Mouse (Mus musculus): Measurements from ENCODE around the gene Esrrb. TPM values are rescaled to one million over a fixed set of nuclear protein-coding genes. Genes with fewer than 3 reads are reported as not detected.

Gene Esrrb
- polyA plus RNA-seq, 1 experiment from 2014 or later: 0.67 TPM

- Histone ChIP-seq H3K4me1 (peaks cover 17% of the 10 kb centered on the region), H3K9ac (no peak overlapping the region), H3K27ac (no peak overlapping the region), H3K9me3 (no peaks in the 10 kb centered on the region), H3K36me3 (no peaks in the 10 kb centered on the region), H3K27me3 (peaks cover 91% of the 10 kb centered on the region), H3K4me3 (peak overlapping the region; percentile 48), H3K4me2 (peak overlapping the region; percentile 88)
- ATAC-seq (ENCODE audit: insufficient number of reproducible peaks, low FRiP score, low TSS enrichment, low read depth): no peak
- WGBS: 2% methylated on average over 59 of the region's 59 CpGs
These were observed 61.4 kb downstream of the Esrrb start for GRCm38 (mm10) chr12:86422166-86422910.

DNA sequence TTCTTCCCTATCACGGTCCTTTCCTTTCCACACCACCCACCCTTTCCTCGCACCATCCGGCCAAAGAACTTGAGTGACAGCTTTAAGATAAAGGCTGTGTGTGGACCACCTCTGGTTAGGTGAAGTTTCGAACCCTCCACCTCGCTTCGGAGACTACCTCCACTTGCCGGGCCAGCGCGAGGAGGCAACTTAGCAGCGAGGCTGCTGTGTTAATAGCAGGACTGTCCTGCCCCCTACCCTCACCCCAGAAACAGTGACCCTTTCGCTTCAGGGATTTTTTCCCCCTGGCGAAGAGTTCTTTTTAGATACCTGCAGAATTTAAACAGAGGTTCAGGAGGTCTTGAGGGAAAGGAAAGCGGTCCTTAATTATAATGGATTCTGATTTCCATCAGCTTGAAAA lies 62.2 kb downstream of the Esrrb start:
- WGBS: 9% methylated on average over 13 of the region's 13 CpGs
- H3K27ac ChIP-seq: no peak overlapping the region
- H3K4me2 ChIP-seq: no peak overlapping the region
- ATAC-seq (ENCODE audit: insufficient number of reproducible peaks, low FRiP score, low TSS enrichment, low read depth): no peak
- peaks cover 17% of the 10 kb centered on the region for H3K4me1 ChIP-seq
- no peaks in the 10 kb centered on the region for H3K36me3 ChIP-seq
- H3K9me3 ChIP-seq: no peaks in the 10 kb centered on the region
- H3K4me3 ChIP-seq: no peak overlapping the region
- H3K9ac ChIP-seq: no peak overlapping the region
- peaks cover 87% of the 10 kb centered on the region for H3K27me3 ChIP-seq

DNA sequence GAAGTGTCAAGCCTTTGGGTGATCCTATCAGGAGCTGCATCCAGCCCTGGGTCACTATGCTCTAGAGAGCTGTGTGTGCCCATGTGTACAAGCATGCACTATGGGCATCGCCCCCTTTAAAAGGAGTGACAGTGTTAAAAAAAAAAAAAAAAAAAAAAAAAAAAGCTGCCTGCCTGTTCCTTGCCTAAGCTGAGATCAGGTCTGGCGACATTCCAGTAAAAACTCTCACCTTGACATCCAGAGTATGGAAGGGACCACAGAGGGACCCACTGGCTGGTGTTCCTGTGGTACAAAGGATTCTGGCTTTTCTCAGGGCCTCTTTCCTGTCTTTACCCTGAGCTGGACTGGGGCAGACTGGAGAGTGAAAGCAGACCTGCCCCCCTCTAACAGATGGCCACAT lies 66.7 kb downstream of the Esrrb start:
- no peaks in the 10 kb centered on the region for H3K36me3 ChIP-seq
- H3K9ac ChIP-seq: no peak overlapping the region
- 43% methylated on average over 2 of the region's 2 CpGs for WGBS
- no peak for ATAC-seq (ENCODE audit: insufficient number of reproducible peaks, low FRiP score, low TSS enrichment, low read depth)
- no peaks in the 10 kb centered on the region for H3K9me3 ChIP-seq
- no peak overlapping the region for H3K27ac ChIP-seq
- no peak overlapping the region for H3K4me3 ChIP-seq
- H3K4me2 ChIP-seq: no peak overlapping the region
- H3K4me1 ChIP-seq: peaks cover 2% of the 10 kb centered on the region
- H3K27me3 ChIP-seq: peaks cover 43% of the 10 kb centered on the region

DNA sequence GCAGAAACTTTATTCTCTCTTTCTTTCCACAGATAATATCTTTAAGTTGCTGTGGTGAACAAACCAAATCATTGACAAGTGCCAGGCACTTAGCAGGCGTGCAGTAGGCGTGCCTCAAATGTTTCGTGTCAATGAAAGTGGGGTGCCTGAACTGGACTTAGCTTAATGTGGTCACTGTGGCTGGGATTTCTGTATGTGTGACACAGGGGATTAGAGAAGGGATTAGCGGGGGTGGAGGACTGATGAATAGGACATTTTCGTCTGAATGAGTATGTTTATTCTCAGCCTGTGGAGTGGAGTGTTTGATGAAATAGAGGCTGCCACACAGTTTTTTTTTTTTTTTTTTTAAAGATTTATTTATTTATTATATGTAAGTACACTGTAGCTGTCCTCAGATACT lies 70.8 kb downstream of the Esrrb start:
- Histone ChIP-seq H3K4me2 (no peak overlapping the region), H3K4me1 (peaks cover 7% of the 10 kb centered on the region; the same call in 1 of the 2 replicates), H3K36me3 (no peaks in the 10 kb centered on the region), H3K27ac (no peak overlapping the region), H3K9me3 (no peaks in the 10 kb centered on the region), H3K9ac (no peak overlapping the region), H3K4me3 (no peak overlapping the region), H3K27me3 (peaks cover 7% of the 10 kb centered on the region; the same call in 1 of the 2 replicates)
- WGBS: 80% methylated on average over 5 of the region's 5 CpGs
- no peak for ATAC-seq (ENCODE audit: insufficient number of reproducible peaks, low FRiP score, low TSS enrichment, low read depth)

DNA sequence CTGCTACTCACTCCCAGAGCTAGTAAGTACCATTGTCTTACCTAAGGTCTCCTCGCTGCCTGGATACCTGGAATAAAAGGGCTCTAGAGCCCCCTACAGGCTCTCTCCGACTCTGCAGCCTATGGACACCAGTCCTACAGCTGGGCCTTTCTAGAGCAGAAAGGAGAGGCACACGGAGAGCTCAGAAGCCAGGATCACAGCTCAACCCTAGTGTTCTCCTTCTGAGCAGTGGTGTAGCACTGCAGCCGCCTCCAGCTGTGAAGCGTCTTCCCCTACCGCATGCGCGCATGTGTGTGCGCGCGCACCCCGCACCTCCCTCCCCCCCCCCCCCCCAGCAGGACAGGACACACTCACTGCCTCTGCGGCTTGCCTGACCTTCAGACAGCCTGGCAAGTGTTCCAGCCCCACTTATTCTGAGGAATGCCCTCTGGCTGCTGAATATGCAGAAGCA lies 72.5 kb downstream of the Esrrb start:
- Histone ChIP-seq H3K36me3 (no peaks in the 10 kb centered on the region), H3K4me1 (peaks cover 7% of the 10 kb centered on the region; the same call in 1 of the 2 replicates), H3K4me2 (peak overlapping the region; percentile 36), H3K27me3 (0 out of 2 replicates have a peak, but pooled peaks cover 3% of the 10 kb centered on the region), H3K9me3 (no peaks in the 10 kb centered on the region), H3K27ac (no peak overlapping the region), H3K4me3 (peak overlapping the region; percentile 13; the same call in 1 of the 2 replicates), H3K9ac (no peak overlapping the region)
- 0 out of 2 replicates have a peak, but pooled peaks have one; percentile 44 for ATAC-seq (ENCODE audit: insufficient number of reproducible peaks, low FRiP score, low TSS enrichment, low read depth)
- WGBS: 3% methylated on average over 5 of the region's 13 CpGs

DNA sequence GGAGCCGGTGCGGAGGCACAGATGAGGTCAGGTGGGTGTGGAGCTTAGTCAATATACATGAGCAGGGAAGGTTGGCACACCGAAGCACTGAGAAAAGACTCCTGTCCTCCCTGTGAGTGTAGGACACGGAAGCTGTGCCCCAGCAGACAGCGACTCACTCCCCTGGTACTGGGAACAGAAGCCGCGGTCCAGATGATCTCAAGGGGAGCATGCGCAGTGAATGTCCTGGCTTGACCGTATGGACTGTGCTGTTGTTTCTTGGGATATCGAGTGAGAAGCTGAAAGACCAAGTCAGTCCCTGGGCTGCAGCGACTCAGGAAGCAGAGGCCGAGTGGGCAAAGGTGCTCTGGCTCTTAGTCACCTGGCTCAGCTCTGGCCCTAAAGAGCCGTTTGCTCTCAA lies 74.7 kb downstream of the Esrrb start:
- Histone ChIP-seq H3K4me3 (no peak overlapping the region), H3K9me3 (no peaks in the 10 kb centered on the region), H3K4me2 (no peak overlapping the region), H3K4me1 (peaks cover 7% of the 10 kb centered on the region; the same call in 1 of the 2 replicates), H3K27ac (no peak overlapping the region), H3K27me3 (0 out of 2 replicates have a peak, but pooled peaks cover 3% of the 10 kb centered on the region), H3K36me3 (no peaks in the 10 kb centered on the region), H3K9ac (no peak overlapping the region)
- 83% methylated on average over 13 of the region's 13 CpGs for WGBS
- ATAC-seq (ENCODE audit: insufficient number of reproducible peaks, low FRiP score, low TSS enrichment, low read depth): no peak

DNA sequence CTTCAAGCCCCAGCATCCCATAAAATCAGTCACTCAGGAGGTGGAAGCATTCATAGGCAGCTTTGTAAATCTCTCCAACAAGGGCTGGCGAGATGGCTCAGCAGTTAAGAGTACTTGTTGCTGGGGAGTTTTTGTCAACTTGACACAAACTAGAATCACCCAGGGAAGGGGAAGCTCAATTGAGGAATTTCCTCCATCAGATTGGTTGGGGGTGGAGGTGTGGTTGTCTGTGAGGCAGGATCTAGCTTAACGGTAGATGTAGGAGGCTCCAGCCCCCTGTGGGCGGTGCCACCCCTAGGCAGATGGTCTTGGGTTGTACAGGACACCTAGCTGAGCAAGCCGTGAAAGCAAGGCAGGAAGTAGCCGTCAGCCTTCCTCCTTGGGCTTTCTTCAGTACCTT lies 89.9 kb downstream of the Esrrb start:
- WGBS: 76% methylated on average over 5 of the region's 5 CpGs

GRCm38 (mm10) chr12:86455009-86455408 lies 94.1 kb downstream of the Esrrb start:
- no peak for ATAC-seq (ENCODE audit: insufficient number of reproducible peaks, low FRiP score, low TSS enrichment, low read depth)
- WGBS: 54% methylated on average over 1 of the region's 1 CpGs
- no peaks in the 10 kb centered on the region for H3K4me1 ChIP-seq
- no peaks in the 10 kb centered on the region for H3K9me3 ChIP-seq
- H3K27me3 ChIP-seq: no peaks in the 10 kb centered on the region
- no peak overlapping the region for H3K9ac ChIP-seq
- no peaks in the 10 kb centered on the region for H3K36me3 ChIP-seq
- H3K4me3 ChIP-seq: no peak overlapping the region
- H3K4me2 ChIP-seq: no peak overlapping the region
- H3K27ac ChIP-seq: no peak overlapping the region

More for the DNA sequence above, 89.9 kb downstream of the Esrrb start:
- Histone ChIP-seq H3K4me2 (no peak overlapping the region), H3K4me3 (no peak overlapping the region), H3K36me3 (no peaks in the 10 kb centered on the region), H3K9me3 (no peaks in the 10 kb centered on the region), H3K9ac (no peak overlapping the region), H3K4me1 (no peaks in the 10 kb centered on the region), H3K27ac (no peak overlapping the region), H3K27me3 (no peaks in the 10 kb centered on the region)
- ATAC-seq (ENCODE audit: insufficient number of reproducible peaks, low FRiP score, low TSS enrichment, low read depth): no peak

GRCm38 (mm10) chr12:86462742-86463470 lies 102.0 kb downstream of the Esrrb start:
- Histone ChIP-seq H3K9me3 (no peaks in the 10 kb centered on the region), H3K27ac (no peak overlapping the region), H3K4me1 (no peaks in the 10 kb centered on the region), H3K9ac (no peak overlapping the region), H3K4me3 (no peak overlapping the region), H3K27me3 (no peaks in the 10 kb centered on the region), H3K4me2 (no peak overlapping the region), H3K36me3 (no peaks in the 10 kb centered on the region)
- 59% methylated on average over 9 of the region's 9 CpGs for WGBS
- no peak for ATAC-seq (ENCODE audit: insufficient number of reproducible peaks, low FRiP score, low TSS enrichment, low read depth)

- no peak overlapping the region for H3K4me3 ChIP-seq
- H3K27me3 ChIP-seq: no peaks in the 10 kb centered on the region
- H3K4me1 ChIP-seq: no peaks in the 10 kb centered on the region
- no peaks in the 10 kb centered on the region for H3K36me3 ChIP-seq
- 67% methylated on average over 1 of the region's 1 CpGs for WGBS
- H3K27ac ChIP-seq: no peak overlapping the region
- H3K9ac ChIP-seq: no peak overlapping the region
- H3K9me3 ChIP-seq: no peaks in the 10 kb centered on the region
- H3K4me2 ChIP-seq: no peak overlapping the region
- no peak for ATAC-seq (ENCODE audit: insufficient number of reproducible peaks, low FRiP score, low TSS enrichment, low read depth)
These were observed 103.5 kb downstream of the Esrrb start for GRCm38 (mm10) chr12:86464385-86464784.

DNA sequence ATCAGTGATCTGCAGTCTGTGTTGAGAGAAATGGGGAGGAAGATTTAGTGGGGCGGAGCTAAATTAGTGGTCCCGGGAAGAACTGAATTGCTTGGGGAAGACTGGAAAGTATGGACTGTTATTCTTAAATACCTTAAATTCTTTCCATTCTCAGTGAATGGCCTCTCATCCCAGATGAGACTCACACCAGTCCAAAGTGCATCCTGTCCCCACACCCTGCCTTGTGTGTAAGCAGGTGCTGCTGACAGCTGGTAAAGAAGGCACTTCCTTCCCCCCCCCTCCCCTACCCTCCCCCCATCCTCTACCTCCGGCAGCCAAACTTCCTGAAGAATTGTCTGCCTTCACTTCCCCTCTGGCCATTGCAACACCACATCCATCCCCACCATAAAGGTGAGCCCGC lies 105.3 kb downstream of the Esrrb start:
- no peak for ATAC-seq (ENCODE audit: insufficient number of reproducible peaks, low FRiP score, low TSS enrichment, low read depth)
- Histone ChIP-seq H3K36me3 (no peaks in the 10 kb centered on the region), H3K4me1 (no peaks in the 10 kb centered on the region), H3K27ac (no peak overlapping the region), H3K9me3 (no peaks in the 10 kb centered on the region), H3K4me2 (no peak overlapping the region), H3K9ac (no peak overlapping the region), H3K4me3 (no peak overlapping the region), H3K27me3 (no peaks in the 10 kb centered on the region)
- 48% methylated on average over 4 of the region's 4 CpGs for WGBS

DNA sequence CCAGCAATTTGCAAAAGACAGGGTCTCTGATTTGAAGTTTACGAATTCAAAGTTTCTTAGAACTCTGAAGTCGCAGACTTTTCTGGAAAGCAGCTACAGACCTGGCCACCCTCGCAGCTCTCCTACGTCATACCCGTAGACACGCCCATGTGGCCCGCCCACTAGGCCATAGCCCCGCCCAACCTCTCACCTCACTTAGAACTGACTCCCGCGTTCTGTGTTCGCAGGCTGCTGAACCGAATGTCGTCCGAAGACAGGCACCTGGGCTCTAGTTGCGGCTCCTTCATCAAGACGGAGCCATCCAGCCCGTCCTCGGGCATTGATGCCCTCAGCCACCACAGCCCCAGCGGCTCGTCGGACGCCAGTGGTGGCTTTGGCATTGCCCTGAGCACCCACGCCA lies 109.0 kb downstream of the Esrrb start:
- Histone ChIP-seq H3K4me3 (no peak overlapping the region), H3K9me3 (no peaks in the 10 kb centered on the region), H3K27me3 (no peaks in the 10 kb centered on the region), H3K9ac (no peak overlapping the region), H3K27ac (no peak overlapping the region), H3K4me1 (0 out of 2 replicates have a peak, but pooled peaks cover 3% of the 10 kb centered on the region), H3K36me3 (no peaks in the 10 kb centered on the region), H3K4me2 (no peak overlapping the region)
- 54% methylated on average over 23 of the region's 23 CpGs for WGBS
- ATAC-seq (ENCODE audit: insufficient number of reproducible peaks, low FRiP score, low TSS enrichment, low read depth): no peak

Data from limb, embryonic 15.5 days (tissue).